Mouse (Mus musculus): ENCODE measurements around the gene Ankrd44. TPM values are rescaled to one million over a fixed set of nuclear protein-coding genes. Genes with fewer than 3 reads are reported as not detected.

Ankrd44 gene
- polyA plus RNA-seq, 1 experiment: 7.1 TPM

GRCm38 (mm10) chr1:54856502-54856901, 69.7 kb downstream of the Ankrd44 start:
- WGBS: 92% methylated on average over 7 of the region's 7 CpGs

GRCm38 (mm10) chr1:54855970-54856369, 70.2 kb downstream of the Ankrd44 start:
- WGBS: 93% methylated on average over 3 of the region's 3 CpGs
- no peak for DNase-seq (ENCODE audit: low read depth, low spot score)

More at GRCm38 (mm10) chr1:54856502-54856901, 69.7 kb downstream of the Ankrd44 start:
- no peak for DNase-seq (ENCODE audit: low read depth, low spot score)

DNA sequence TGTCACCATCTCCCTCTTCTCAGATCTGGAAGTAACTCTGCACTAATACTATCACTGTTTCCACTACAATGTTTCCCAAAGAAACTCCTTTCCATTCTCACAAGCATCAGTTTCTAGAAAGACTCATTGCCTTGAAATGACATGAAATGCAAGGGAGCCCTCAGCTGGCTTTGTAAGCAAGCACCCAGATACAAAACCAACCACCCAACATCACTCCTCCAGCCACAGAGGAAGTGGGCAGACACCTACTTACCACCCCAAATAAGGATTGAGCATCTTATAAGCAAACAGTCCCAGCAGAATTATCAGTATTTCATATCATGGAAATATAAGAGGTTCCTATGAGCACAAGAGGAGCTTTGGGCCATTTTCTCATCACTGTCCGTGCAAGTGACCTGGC, 71.8 kb downstream of the Ankrd44 start:
- 95% methylated on average over 1 of the region's 1 CpGs for WGBS
- no peak for DNase-seq (ENCODE audit: low read depth, low spot score)

DNA sequence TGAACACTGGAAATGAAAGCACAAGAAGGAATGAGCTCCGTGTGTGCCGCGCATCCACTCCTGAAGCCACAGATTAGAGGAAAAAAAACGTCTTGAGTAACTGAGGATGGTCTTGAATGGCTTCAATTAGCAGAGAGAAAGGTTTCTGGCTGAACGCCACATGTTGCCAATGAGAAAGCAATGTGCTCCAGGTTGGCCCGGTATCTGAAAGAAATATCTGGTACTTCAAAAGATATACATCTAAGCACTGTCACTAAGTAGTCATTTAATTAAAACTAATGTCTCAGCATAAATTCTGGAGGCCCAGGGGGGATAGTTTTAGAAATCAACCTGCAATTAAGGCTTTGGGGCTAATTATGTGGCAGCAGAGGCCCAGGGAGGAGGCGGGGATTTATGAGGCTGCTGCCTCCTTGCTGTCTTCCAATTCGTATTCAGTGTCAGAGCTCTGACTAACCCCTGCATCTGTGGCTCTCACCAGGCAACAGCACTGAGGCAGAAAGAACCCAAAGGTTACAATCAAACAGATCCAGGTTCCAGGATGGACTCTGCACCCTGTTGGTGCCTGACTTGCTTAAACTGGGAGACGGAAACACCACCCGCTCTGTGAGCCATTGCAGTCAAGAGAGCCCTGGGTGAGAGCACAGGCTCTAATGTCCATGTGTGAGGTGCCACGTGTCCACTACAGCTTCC, 72.7 kb downstream of the Ankrd44 start:
- WGBS: 77% methylated on average over 11 of the region's 11 CpGs
- DNase-seq (ENCODE audit: low read depth, low spot score): no peak

GRCm38 (mm10) chr1:54851610-54852009, 74.6 kb downstream of the Ankrd44 start:
- no peak for DNase-seq (ENCODE audit: low read depth, low spot score)
- WGBS: 70% methylated on average over 9 of the region's 9 CpGs

- 56% methylated on average over 8 of the region's 8 CpGs for WGBS
- DNase-seq (ENCODE audit: low read depth, low spot score): no peak
Observed at GRCm38 (mm10) chr1:54850077-54850476, 76.1 kb downstream of the Ankrd44 start.

DNA sequence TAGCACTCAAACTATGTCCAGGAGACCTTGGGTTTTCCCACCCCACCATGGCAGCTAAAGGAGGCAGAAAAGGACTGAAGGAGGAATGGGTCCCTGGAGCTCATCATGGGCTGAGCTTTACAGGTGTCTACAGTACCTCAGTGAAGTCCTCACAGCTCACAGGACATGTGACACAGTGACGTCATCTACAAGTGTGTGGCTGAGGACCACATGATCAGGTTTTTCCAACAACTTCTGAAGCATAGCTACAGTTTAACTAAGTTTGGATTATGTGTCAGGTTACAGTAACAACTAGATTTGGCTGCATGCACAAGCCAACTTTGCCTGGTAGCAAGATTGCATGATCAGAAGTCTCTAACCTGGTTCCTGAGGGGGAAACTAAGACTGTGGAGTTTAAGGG, 78.9 kb downstream of the Ankrd44 start:
- DNase-seq (ENCODE audit: low read depth, low spot score): no peak

GRCm38 (mm10) chr1:54846346-54847000, 79.7 kb downstream of the Ankrd44 start:
- DNase-seq (ENCODE audit: low read depth, low spot score): no peak
- WGBS: 88% methylated on average over 5 of the region's 5 CpGs

More for the DNA sequence above, 78.9 kb downstream of the Ankrd44 start:
- WGBS: 89% methylated on average over 1 of the region's 1 CpGs

DNA sequence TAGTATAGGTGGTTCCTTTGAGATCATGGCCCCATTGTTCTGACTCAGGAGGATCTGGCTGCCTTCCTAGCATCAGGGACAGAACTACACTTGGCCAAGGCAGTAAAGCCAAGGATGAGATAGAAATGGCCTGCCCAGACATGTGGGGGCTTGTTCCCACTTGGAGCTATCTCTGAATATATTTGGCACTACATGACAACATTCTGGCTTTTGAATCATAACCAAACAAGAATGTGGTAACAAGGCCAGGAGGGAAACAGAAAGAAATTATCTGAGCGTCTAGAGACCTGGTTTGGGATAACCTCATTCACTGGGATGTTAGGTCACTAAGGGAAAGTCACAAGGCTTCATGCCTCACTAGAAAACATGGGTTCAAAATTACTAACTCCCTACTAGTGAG, 81.8 kb downstream of the Ankrd44 start:
- 64% methylated on average over 1 of the region's 1 CpGs for WGBS
- DNase-seq (ENCODE audit: low read depth, low spot score): no peak

DNA sequence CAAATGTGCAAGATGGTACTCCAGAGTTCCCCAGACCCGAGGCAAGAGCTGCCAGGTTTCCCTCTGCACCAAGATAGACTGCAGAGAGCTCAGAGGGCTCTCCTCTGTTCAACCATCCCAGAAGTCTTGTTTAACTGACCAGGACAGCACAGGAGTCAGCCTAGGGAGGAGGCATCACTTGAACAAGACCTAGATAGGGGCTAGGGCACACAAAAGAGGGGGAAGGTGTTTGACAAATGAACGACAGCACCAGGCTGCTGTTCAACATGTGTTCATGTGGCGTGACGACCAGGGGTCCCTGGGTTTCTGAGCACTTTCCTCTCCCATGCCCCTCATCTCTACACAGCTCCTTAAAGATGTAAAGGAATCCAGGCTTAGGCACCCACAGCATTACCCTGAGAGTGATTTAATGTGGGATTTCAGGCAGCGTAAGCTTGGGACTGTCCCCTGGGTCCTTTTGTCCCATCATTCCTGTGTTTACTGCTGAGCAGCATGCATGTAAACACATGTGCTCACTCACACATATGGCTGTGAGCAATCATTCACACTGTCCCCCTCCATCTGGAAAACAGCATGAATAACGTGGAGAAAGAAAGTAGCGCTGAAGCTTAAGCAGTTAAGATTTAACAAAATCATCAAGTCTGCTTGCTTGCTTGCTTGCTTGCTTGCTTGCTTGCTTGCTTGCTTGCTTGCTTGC, 83.3 kb downstream of the Ankrd44 start:
- 86% methylated on average over 7 of the region's 7 CpGs for WGBS
- no peak for DNase-seq (ENCODE audit: low read depth, low spot score)

DNA sequence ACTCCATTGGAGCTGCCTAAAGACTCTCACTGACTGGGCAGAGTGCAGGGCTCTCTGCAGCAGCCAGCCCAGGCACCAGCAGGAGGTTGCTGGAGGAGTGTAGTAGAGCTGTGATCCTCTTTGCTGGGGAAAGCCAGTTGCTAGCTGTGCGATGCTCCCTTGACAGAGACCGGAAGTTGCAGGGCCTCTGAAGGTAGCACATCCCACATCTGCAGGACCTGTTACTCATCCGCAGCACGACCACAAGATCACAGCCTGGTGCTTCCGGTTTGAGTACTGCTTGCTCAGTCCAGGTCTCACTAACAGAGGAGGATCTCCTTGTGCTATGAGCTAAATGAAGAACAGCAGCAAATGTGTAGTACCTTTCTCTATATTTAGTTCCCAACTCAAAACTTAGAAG, 84.4 kb downstream of the Ankrd44 start:
- 61% methylated on average over 5 of the region's 5 CpGs for WGBS
- no peak for DNase-seq (ENCODE audit: low read depth, low spot score)

DNA sequence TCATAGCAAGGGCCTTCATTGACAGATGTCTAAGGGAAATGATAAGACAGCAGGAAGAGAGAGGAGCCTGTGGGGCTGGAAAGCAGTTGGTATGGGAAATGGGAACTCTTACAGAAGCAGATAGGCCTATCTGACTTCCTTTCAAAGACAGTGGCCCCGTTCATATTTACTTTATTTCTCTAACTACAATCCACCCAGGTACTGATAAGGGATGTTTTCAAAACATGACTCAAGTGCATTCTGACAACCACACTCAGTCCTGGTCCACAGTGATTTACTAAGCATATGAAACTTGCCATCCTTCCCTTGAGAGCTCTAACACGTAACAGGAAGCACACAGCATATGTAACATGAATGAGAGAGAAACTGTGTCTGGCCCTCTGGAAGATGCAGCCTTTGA, 86.1 kb downstream of the Ankrd44 start:
- WGBS: 50% methylated on average over 2 of the region's 2 CpGs
- DNase-seq (ENCODE audit: low read depth, low spot score): no peak

DNA sequence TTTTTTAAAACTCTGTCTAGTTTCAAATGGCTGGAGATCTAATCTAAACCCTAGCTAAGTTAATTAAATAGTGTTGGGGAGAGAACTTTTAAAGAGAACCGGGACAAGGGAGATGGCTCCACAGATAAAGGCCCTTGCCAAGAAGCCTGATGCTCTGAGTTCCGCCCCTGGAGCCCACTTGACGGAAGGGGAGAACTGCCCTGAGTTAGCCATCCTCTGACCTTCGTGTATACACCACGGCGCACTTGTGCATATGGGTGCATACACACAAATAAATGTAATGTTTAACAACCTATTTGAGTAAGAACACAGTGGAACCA, 87.7 kb downstream of the Ankrd44 start:
- DNase-seq (ENCODE audit: low read depth, low spot score): no peak
- 72% methylated on average over 6 of the region's 6 CpGs for WGBS

- 70% methylated on average over 17 of the region's 17 CpGs for WGBS
Observed at GRCm38 (mm10) chr1:54837721-54838485, 88.3 kb downstream of the Ankrd44 start.

DNA sequence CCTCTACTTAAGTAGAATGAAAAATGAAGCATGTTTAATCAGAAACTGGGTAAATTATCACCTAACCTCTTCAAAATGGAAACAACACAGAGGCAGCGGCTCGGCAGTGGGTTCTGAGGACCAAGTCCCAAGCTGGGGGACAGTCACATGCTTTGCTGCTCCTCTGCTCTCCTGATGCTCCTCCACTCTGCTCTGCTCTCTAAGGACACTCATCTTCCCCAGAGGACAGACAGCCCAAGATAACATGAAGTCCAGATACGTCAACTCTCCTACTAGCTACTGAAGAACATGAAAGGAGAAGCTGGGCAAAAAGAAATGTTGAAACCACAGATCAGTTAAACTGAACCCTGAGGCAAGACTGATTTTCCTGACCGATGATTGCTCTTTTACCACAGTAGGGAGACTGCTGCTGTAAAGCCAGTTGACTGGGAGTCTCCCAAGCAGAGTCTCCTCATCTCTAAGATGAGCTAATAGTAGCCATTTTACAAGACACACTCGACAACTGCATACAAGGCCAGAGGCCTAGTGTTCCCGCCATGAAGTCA, 90.5 kb downstream of the Ankrd44 start:
- 87% methylated on average over 6 of the region's 6 CpGs for WGBS
- DNase-seq (ENCODE audit: low read depth, low spot score): no peak

More at GRCm38 (mm10) chr1:54837721-54838485, 88.3 kb downstream of the Ankrd44 start:
- no peak for DNase-seq (ENCODE audit: low read depth, low spot score)

GRCm38 (mm10) chr1:54833221-54833620, 93.0 kb downstream of the Ankrd44 start:
- no peak for DNase-seq (ENCODE audit: low read depth, low spot score)
- WGBS: 90% methylated on average over 6 of the region's 6 CpGs

DNA sequence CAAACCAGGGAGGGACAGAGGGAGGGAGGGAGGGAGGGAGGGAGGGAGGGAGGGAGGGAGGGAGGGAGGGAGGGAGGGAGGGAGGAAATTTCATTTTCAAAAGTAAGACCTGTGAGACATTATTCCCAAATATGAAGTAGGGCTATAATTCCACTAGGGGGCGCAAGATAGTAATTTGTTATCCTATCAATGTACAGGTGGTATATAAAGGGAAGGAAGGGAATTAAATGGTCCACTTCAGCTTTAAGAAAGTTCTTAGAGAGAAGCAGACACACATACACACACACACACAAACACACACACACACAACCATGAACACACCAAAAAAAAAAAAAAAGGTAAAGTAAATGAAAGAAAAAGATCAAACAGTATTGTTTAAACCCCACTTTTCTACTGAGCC, 93.4 kb downstream of the Ankrd44 start:
- 4% methylated on average over 1 of the region's 1 CpGs for WGBS
- DNase-seq (ENCODE audit: low read depth, low spot score): peak; percentile 33

GRCm38 (mm10) chr1:54830223-54830622, 96.0 kb downstream of the Ankrd44 start:
- 59% methylated on average over 6 of the region's 6 CpGs for WGBS
- DNase-seq (ENCODE audit: low read depth, low spot score): no peak

DNA sequence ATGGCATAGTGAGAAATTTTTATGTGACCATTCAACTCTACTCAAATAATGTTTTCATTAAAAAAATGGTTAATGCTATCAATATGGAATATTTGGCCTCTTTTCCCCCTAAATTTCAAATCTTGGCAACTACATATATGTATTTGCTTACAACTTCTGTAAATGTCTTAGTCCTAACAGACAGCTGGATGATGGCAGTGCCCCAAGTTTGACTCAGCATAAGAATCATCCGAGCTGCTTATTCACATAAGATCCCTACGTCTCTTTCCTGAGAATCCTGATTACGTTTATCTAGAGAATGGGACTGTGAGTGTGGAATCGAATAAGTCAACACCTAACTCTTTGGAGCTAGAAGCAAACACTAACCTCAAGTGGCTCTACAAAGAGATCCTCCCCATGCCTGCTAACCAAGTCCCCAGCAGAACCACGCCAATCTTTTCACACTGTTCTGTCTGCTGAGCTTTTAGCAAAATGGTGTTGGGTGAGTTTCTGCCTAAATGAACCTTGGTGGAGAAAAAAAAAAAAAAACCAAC, 96.4 kb downstream of the Ankrd44 start:
- 77% methylated on average over 5 of the region's 5 CpGs for WGBS
- DNase-seq (ENCODE audit: low read depth, low spot score): no peak

- DNase-seq (ENCODE audit: low read depth, low spot score): no peak
- WGBS: 89% methylated on average over 8 of the region's 8 CpGs
Observed at GRCm38 (mm10) chr1:54827827-54828226, 98.4 kb downstream of the Ankrd44 start.

Data from large intestine, adult 2 months (tissue).